Comparison of ENCODE assay signal across 10 mouse cellular contexts in genomic region chr10:87488429-87489145, GRCm38 (mm10). TPM values are rescaled to one million over a fixed set of nuclear protein-coding genes. Genes with fewer than 3 reads are reported as not detected.
A peak's percentile ranks its signal among the peaks of the same experiment; 100 is the strongest.
DNase-seq lines count a peak whose midpoint lies in the region; ATAC-seq and TF ChIP-seq lines count a peak whose summit lies in the region.
"Had no signal": no experiment of that assay in that cellular context is flagged by ENCODE, and none has a peak within 500 bp of the region (broad histone marks: within the 10 kb centered on the region; RNA-seq: fewer than 3 reads in every experiment).

No protein-coding gene starts in this region.

- peak overlapping the region; percentile 65 for H3K4me2 ChIP-seq in hindbrain, embryonic 15.5 days
- H3K4me2 ChIP-seq in midbrain, postnatal 0 days (ENCODE audit: low read depth, low read length, poor library complexity, severe bottlenecking), result peak overlapping the region; percentile 50

- peak overlapping the region; percentile 30 for H3K4me3 ChIP-seq in hindbrain, embryonic 15.5 days
- H3K4me3 ChIP-seq in midbrain, postnatal 0 days (ENCODE audit: low read depth, low read length), result peak overlapping the region; percentile 22; the same call in 1 of the 2 replicates

- DNase-seq in layer of hippocampus, adult 11-12 months (ENCODE audit: low spot score), result peak; percentile 54
- DNase-seq in layer of hippocampus, adult 9-10 months (ENCODE audit: low spot score), result no peak
- DNase-seq in embryo, embryonic 10 days (ENCODE audit: low spot score), result peak; percentile 94
- DNase-seq in midbrain, postnatal 0 days (ENCODE audit: low spot score), result peak; percentile 95
- DNase-seq in cerebellum, postnatal 36 days, result no peak
- DNase-seq in lung, postnatal 10 days, result no peak
- DNase-seq in heart, postnatal 14 days, result no peak

- H3K36me3 ChIP-seq in hindbrain, embryonic 15.5 days, result no peaks in the 10 kb centered on the region
- no peaks in the 10 kb centered on the region for H3K36me3 ChIP-seq in midbrain, postnatal 0 days (ENCODE audit: insufficient read depth, low read length)

- H3K9me3 ChIP-seq in hindbrain, embryonic 15.5 days, result no peaks in the 10 kb centered on the region
- H3K9me3 ChIP-seq in midbrain, postnatal 0 days (ENCODE audit: low read length), result no peaks in the 10 kb centered on the region

- intact Hi-C loops in heart, postnatal 14 days (cut with DNase I), result no loop called here

- peak overlapping the region; percentile 88 for H3K27ac ChIP-seq in hindbrain, embryonic 15.5 days (replicated peaks)
- H3K27ac ChIP-seq in midbrain, postnatal 0 days (ENCODE audit: low read depth, low read length), result peak overlapping the region; percentile 67

- peaks cover 74% of the 10 kb centered on the region for H3K4me1 ChIP-seq in hindbrain, embryonic 15.5 days (replicated peaks)
- H3K4me1 ChIP-seq in midbrain, postnatal 0 days (ENCODE audit: insufficient read depth, low read length), result peaks cover 8% of the 10 kb centered on the region; the same call in 1 of the 2 replicates

- no peaks in the 10 kb centered on the region for H3K27me3 ChIP-seq in hindbrain, embryonic 15.5 days
- no peaks in the 10 kb centered on the region for H3K27me3 ChIP-seq in midbrain, postnatal 0 days (ENCODE audit: insufficient read depth, low read length)

- WGBS in hindbrain, embryonic 15.5 days, result 1% methylated on average over 15 of the region's 16 CpGs
- WGBS in midbrain, postnatal 0 days, result 3% methylated on average over 15 of the region's 16 CpGs

- no peak for TF ChIP-seq CTCF in midbrain, postnatal 0 days (IDR thresholded peaks at IDR 0.05)

- H3K9ac ChIP-seq in hindbrain, embryonic 15.5 days, result no peak overlapping the region
- H3K9ac ChIP-seq in midbrain, postnatal 0 days (replicated peaks; ENCODE audit: low read length, poor library complexity, severe bottlenecking), result 0 out of 2 replicates have a peak overlapping the region, but pooled peaks have one; percentile 25

- peak; percentile 77 for ATAC-seq in hindbrain, embryonic 15.5 days (ENCODE audit: low FRiP score, low read depth)
- peak; percentile 79 for ATAC-seq in midbrain, postnatal 0 days (ENCODE audit: low FRiP score)

RNA-seq across cellular contexts. Expression of gene Ascl1, which starts 4.9 kb away (rescaled TPM):
- 11.1 and 14.2 TPM in 2 replicates for polyA plus RNA-seq in hindbrain, embryonic 15.5 days (2015; fragmentation: Nextera tagmentation; extraction: Ambion mirVana)
- 9.2 and 16.3 TPM in 2 replicates for total RNA-seq in midbrain, postnatal 0 days (2014; rRNA removed)
- polyA plus RNA-seq in midbrain, postnatal 0 days (2015; fragmentation: Nextera tagmentation; extraction: Ambion mirVana), result 2.5 and 2.8 TPM in 2 replicates
- under 1 TPM in 1 of 2 experiments, not detected in 1; 0.17 TPM for total RNA-seq in heart, postnatal 14 days (2021)

RNA-seq across cellular contexts. Expression of gene Pah, which starts 33.0 kb away (rescaled TPM):
- polyA plus RNA-seq in hindbrain, embryonic 15.5 days (2015; fragmentation: Nextera tagmentation; extraction: Ambion mirVana), result not detected in 2 replicates
- total RNA-seq in midbrain, postnatal 0 days (2014; rRNA removed), result not detected in 2 replicates
- polyA plus RNA-seq in midbrain, postnatal 0 days (2015; fragmentation: Nextera tagmentation; extraction: Ambion mirVana), result 0.09 and 0.18 TPM in 2 replicates
- total RNA-seq in heart, postnatal 14 days (2021), result under 1 TPM; 0.32 to 0.76 TPM
- total RNA-seq: layer of hippocampus, adult 18-20 months had no signal
- polyA plus RNA-seq: small intestine, adult 2 months had no signal

Comparison
In these comparisons a context has a peak if more than half of its experiments do, and no peak if none do; other contexts are left out.
1. DNase-seq: peak in layer of hippocampus, adult 11-12 months (single experiment), embryo, embryonic 10 days (single experiment) and midbrain, postnatal 0 days (single experiment); none in layer of hippocampus, adult 9-10 months (single experiment), cerebellum, postnatal 36 days (0 of 2), lung, postnatal 10 days (single experiment) and heart, postnatal 14 days (0 of 2).